Mouse (Mus musculus) left cerebral cortex, adult 2 months (tissue): ENCODE results near the gene Kiz. TPM values are rescaled to one million over a fixed set of nuclear protein-coding genes. Genes with fewer than 3 reads are reported as not detected.

ENCODE experiments used
- DNase-seq, 2 experiments: peaks; one replicate each; pipeline ENCODE4 v3.0.0; 2021 to 2022; ENCODE audit warnings: low spot score in 2 of 2, mixed read lengths in 1 of 2; ENCODE audit errors: extremely low spot score in 1 of 2
- H3K27ac ChIP-seq: fragments of 200-600 bp; 2 replicates; pipeline ENCODE4 v1.8.1; 2022
- H3K4me3 ChIP-seq: fragments of 200-600 bp; 2 replicates; pipeline ENCODE4 v1.8.1; 2022
- CTCF ChIP-seq: fragments of 200-600 bp; IDR thresholded peaks from 2 replicates; pipeline ENCODE4 v1.8.1; 2022; ENCODE audit warnings: antibody characterized with exemption, mild to moderate bottlenecking, moderate library complexity
- intact Hi-C: fragments of 180-260 bp; cut with DNase I; formaldehyde crosslinking; loops from one replicate; pipeline ENCODE4 v1.15.1; 2025
- total RNA-seq, 2 experiments: library from RNA; stranded (reverse); gene quantifications; 2 replicates each; pipeline ENCODE4 v1.2.3; 2021

Gene Kiz
- total RNA-seq, 2 experiments from 2014 or later: 21.6 to 24.8 TPM

GRCm38 (mm10) chr2:146925296-146925695 lies 69.6 kb downstream of the Kiz start:
- TF ChIP-seq CTCF: no peak
- intact Hi-C loops: no loop called here

GRCm38 (mm10) chr2:146925846-146926245 lies 70.2 kb downstream of the Kiz start:
- no peak for TF ChIP-seq CTCF
- no peak overlapping the region for H3K27ac ChIP-seq
- intact Hi-C loops: no loop called here
- no peak for DNase-seq
- no peak overlapping the region for H3K4me3 ChIP-seq

More at GRCm38 (mm10) chr2:146925296-146925695, 69.6 kb downstream of the Kiz start:
- Histone ChIP-seq H3K4me3 (no peak overlapping the region), H3K27ac (no peak overlapping the region)
- DNase-seq: no peak

DNA sequence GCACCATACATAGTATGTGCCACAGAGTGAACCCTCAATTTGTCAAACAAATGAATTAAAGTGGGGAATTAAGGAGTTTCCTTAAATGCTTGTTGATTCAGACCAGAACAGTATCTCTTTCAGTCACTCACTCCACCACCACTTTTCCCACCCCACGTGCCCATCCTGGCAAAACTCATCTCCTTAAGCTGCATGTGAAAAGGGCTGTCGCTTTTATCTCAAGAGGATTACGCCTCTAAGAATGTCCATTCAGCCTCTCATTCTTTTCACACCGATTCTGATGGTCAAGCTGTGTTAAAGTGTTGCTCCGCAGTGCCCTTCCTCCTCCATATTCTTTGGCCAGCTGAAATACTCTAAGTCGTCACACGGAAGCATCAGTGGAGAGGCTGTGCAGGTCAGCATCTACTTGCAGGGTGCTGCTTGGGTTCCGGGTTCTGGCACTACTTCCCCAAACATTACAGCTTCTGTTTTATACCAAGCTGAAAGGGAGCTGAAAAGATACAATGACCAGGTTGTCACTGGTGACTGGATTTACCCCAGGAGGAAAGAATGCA lies 92.6 kb downstream of the Kiz start:
- H3K4me3 ChIP-seq: no peak overlapping the region
- DNase-seq: no peak
- intact Hi-C loops: no loop called here
- no peak for TF ChIP-seq CTCF
- H3K27ac ChIP-seq: no peak overlapping the region

GRCm38 (mm10) chr2:146956366-146956765 lies 100.7 kb downstream of the Kiz start:
- intact Hi-C loops: loop anchor here (5.0 kb wide), 2 partner anchors 111 to 301 kb away; no protein-coding TSS in a partner anchor
- Histone ChIP-seq H3K27ac (no peak overlapping the region), H3K4me3 (no peak overlapping the region)
- DNase-seq: no peak
- TF ChIP-seq CTCF: no peak

DNA sequence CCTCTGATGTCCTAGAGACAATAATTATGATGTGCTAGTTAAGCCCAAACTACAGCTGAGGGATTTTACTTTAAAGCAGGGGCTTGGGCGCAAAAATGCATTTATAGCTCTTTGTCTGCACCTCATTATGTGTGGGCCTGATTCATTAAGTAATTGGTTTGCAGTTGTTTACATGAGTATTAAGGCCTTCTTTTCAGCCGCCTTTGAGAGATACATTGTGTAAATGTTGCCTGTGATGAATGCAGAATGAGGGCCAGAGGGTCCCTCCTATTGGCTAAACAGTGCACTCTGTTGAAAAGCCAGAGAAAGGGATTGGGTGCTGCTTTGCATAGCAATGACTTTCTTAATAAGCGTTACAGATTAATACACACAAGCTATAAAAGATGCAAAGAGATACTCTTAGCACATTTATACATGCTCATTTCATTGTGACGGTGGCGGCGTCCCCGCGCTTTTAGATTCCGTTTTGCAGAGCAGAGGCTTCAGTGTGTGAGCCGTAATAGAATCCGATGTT lies 102.8 kb downstream of the Kiz start:
- TF ChIP-seq CTCF: no peak
- peak; percentile 11 to 20 for DNase-seq
- Histone ChIP-seq H3K4me3 (peak overlapping the region; percentile 44), H3K27ac (peak overlapping the region; percentile 75)
- intact Hi-C loops: loop anchor here (2.0 to 5.0 kb wide), 4 partner anchors 109 to 348 kb away; no protein-coding TSS in a partner anchor

DNA sequence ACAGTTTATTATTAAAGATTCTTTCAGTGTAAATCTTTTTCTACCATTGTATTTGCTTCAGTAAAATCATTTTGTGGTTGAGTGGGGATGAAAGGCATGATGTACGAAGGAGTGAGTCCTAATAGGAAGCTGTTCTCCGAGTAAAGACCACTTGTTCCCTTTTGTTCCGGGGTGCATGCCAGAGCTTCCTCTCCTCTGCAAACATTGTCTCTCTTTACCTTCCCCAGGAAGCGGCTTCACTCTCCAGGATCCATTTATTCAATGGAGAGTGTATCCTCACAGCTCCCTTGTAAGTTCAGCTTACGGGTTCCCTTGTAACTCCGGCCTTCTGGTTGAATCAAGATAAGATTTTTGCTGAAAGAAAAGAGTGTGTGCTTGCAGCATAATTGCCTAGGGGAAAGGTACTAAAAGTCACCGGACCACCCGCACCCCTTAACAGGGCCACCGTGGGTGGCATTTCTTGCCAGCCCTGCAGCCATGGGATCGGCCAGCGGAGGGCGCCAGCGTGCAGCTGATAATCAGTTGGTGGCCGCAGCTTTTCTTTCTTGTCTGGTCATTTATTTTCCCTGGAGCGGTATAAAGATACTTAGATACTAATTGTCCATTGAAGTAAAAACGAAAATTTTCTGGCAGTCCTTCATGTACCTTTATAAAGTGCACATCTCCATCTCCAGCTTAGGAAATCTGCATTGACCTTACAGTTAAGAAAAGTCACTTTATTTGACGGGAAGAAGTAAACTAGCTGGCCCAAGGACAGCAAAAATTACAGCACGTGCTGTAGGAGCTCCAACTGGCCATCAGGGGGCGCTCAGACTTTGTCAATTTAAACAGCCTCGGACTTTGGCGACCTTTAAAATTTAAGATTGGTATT lies 103.5 kb downstream of the Kiz start:
- Histone ChIP-seq H3K27ac (peak overlapping the region; percentile 75), H3K4me3 (peak overlapping the region; percentile 44)
- peak; percentile 79 to 88 for DNase-seq
- intact Hi-C loops: loop anchor here (1.0 to 5.0 kb wide), 5 partner anchors 108 to 348 kb away; no protein-coding TSS in a partner anchor
- TF ChIP-seq CTCF: peak; percentile 75

DNA sequence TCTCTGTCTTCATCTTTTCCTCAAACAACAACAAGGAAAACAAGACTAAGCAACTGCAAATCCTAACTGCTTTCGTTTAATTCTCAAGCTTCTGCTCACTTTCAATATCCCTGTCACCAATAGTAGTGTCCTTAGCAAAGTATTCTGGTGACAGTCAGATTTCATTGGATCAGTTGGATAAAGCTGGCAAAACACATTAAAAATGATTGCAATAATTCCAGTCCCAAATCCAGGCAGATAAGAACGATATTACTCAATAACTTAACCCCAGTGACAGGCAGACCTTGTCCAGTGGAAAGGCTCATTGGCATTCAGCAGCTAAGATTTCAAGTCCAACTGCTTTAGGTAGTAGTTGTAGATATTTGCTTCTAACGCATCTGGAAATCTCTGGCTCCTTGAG lies 119.4 kb downstream of the Kiz start:
- Histone ChIP-seq H3K4me3 (no peak overlapping the region), H3K27ac (no peak overlapping the region)
- no peak for DNase-seq
- intact Hi-C loops: no loop called here
- TF ChIP-seq CTCF: no peak

- Histone ChIP-seq H3K27ac (no peak overlapping the region), H3K4me3 (no peak overlapping the region)
- no peak for DNase-seq
- TF ChIP-seq CTCF: no peak
- intact Hi-C loops: no loop called here
These were observed 119.9 kb downstream of the Kiz start for GRCm38 (mm10) chr2:146975453-146976028.

DNA sequence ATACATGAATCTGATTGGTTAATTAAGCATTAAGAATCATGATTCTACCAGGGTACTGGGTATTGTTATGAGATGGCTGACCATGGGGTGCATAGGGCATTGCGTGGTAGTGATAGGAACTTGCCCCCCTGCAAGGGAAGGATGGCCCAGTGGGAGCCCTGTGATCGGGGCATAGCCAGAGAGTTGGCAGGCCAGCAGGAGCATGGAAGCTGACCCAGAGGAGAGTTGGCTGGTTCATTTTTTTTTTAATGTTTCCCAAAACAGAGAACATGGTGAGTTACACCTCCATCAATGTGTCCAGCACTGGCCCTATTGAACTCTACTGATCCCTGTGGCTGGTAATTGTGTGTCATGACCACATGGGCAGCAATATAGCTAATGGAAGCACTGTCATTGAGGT lies 127.1 kb downstream of the Kiz start:
- no peak overlapping the region for H3K4me3 ChIP-seq
- no peak for TF ChIP-seq CTCF
- intact Hi-C loops: no loop called here
- no peak overlapping the region for H3K27ac ChIP-seq
- DNase-seq: no peak

- Histone ChIP-seq H3K27ac (no peak overlapping the region), H3K4me3 (no peak overlapping the region)
- DNase-seq: no peak
- no peak for TF ChIP-seq CTCF
- intact Hi-C loops: no loop called here
These were observed 129.2 kb downstream of the Kiz start for GRCm38 (mm10) chr2:146984831-146985230.

DNA sequence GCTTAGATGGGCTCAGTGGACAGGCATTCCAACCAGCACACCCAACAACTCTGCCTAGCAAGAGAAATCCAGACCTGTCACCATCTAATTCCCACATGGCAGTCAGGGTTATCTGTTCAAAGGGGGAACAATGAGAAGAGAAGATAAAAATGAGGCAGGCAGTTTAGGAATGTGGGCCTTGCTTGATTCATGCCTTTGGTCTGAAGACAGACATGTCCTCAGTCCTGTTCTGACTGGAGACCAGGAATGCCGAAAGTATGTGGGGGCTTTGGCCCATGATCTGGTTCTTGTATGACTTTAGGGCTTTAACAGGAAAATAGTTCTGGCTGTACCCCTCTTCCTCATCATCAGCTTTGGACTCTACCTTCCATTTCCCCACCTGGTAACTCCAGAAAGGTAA lies 130.1 kb downstream of the Kiz start:
- TF ChIP-seq CTCF: no peak
- DNase-seq: no peak
- intact Hi-C loops: no loop called here
- no peak overlapping the region for H3K4me3 ChIP-seq
- H3K27ac ChIP-seq: no peak overlapping the region

DNA sequence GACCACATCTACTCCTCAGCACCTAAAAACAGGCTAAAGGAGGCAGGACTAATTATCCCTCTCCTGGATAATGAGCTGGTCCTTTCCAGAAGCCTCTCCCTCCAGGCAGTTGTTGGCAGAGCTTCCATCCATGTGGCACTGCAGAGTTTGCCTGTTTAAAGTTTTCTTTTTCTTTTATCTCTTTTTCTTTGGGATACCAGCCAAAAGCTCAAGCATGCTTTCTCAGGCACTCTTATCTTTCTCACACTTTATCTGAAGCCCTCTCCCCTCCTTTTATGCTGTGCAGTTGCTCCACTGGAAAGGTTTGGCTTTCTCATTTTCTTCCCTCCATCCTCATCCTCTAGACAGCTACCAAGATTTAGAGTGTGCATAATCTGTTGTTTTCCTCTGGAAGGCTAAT lies 130.8 kb downstream of the Kiz start:
- Histone ChIP-seq H3K27ac (no peak overlapping the region), H3K4me3 (no peak overlapping the region)
- intact Hi-C loops: no loop called here
- DNase-seq: no peak
- no peak for TF ChIP-seq CTCF
